Mouse (Mus musculus) layer of hippocampus, postnatal 14 days (tissue): ENCODE measurements at regions not wholly inside any gene's neighbourhood (a gene's known extent, or its start where the extent isn't known, plus 50 kb on each side); places are given as distances from the start of the nearest gene placed in this dataset.

Experiments used
- DNase-seq, 2 experiments: peaks; one replicate each; pipeline ENCODE4 v3.0.0; 2021 to 2022; ENCODE audit warnings: low spot score in 2 of 2, mixed read lengths in 1 of 2

GRCm38 (mm10) chr13:51016956-51017703, 83.5 kb upstream of the Spin1 start:
- DNase-seq: no peak

- no peak for DNase-seq
Measured at GRCm38 (mm10) chr13:51017727-51018321, 82.9 kb upstream of the Spin1 start.

- no peak for DNase-seq
Measured at GRCm38 (mm10) chr13:51018366-51018765, 82.3 kb upstream of the Spin1 start.

- DNase-seq: peak in 1 of 2 experiments; percentile 14
Measured at GRCm38 (mm10) chr13:51022401-51023250, 78.1 kb upstream of the Spin1 start.

- DNase-seq: no peak
Measured at GRCm38 (mm10) chr13:51023271-51023670, 77.4 kb upstream of the Spin1 start.

- DNase-seq: no peak
Measured at GRCm38 (mm10) chr13:51026311-51026918, 74.3 kb upstream of the Spin1 start.

GRCm38 (mm10) chr13:51037850-51038450, 62.7 kb upstream of the Spin1 start:
- peak; percentile 27 to 54 for DNase-seq

- DNase-seq: no peak
Measured at GRCm38 (mm10) chr13:51038955-51039354, 61.7 kb upstream of the Spin1 start.

- no peak for DNase-seq
Measured at GRCm38 (mm10) chr13:51041121-51041520, 59.6 kb upstream of the Spin1 start.

- no peak for DNase-seq
Measured at GRCm38 (mm10) chr13:51042881-51043402, 57.7 kb upstream of the Spin1 start.
